Mouse (Mus musculus) B cell, adult 2 months (primary cell): ENCODE data around the gene Mmp27.

Experiments used
- DNase-seq, 2 experiments: peaks; one replicate each; pipeline ENCODE4 v3.0.0; 2022

Mmp27 gene

GRCm38 (mm10) chr9:7571162-7571561 is at the start of gene Mmp27:
TSS of gene Mmp27 (plus strand) at chr9:7571396.
- no peak for DNase-seq

DNA sequence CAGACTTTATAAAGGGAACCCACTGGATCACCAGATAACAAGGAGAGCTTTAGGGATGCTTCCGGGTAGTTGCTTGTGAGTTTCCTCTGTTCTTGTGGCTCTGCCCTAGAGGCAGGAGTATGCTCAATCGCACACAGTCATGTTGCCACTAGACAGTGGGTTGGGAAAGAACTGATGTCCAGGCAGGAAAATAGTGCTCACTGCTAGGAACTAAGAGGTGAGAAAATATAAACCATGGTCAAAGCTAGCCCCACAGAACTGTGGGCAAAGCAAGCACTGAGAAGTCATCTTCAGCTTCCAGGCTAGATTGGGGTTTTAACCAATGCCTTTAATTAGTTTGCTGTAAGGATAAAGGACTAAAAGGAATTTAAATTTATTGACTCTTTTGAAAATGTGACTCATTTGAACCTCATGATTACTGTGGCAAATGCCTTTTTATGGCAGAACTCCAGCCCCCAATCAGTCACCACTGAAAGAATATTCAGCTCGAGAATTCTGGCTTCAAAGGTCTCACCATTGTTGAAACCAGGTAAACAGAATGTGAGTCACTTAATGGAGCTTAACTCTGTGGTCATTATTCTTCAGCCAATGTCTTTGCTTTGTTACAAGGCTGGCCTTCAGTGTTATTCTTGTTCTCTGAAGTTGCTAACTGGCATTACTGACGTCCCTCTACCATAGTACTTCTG is 44.8 kb upstream of the Mmp27 start:
- no peak for DNase-seq

DNA sequence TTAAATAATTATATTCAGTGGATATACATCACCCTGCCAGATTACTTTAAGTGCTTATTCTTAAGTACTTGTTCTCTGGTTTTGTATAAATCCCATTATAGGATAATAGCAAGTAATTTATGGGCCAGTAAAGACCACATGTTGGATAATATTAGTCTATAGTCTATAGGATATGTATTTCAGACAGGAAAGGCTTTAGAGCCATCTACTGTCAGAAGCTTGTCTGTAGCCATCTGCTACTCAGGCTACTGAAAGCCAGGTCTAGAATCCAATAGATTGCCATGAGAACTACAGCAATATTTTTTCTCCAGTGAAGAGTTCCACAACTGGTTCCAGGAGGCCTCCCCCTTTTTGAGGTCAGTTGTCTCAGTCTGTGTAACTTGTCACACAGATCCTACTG is 28.4 kb upstream of the Mmp27 start:
- DNase-seq, result no peak

DNA sequence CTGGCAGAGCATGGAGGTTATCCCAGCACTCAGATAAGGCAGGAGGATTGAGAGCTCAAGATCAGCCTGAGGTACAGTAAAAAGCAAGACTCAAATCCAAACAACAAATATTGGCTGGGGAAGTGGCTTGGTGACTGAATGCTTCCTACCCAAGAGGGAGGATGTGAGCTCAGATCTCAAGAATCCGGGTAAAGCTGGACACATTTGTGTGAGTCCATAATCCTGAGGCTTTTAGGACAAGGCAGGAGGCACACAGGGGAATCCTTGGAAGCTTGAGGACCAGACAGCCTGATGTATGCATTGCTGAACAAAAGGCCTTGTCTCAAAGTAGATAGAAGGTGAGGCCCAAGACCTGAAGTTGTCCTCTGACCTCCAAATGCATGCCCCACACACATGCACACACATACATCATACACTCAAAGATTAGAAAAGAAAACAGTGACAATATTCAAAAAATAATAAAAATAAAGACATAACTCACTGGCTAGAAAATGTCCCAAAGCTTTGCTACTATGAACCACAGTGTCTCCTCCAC is 26.2 kb upstream of the Mmp27 start:
- DNase-seq, result no peak

DNA sequence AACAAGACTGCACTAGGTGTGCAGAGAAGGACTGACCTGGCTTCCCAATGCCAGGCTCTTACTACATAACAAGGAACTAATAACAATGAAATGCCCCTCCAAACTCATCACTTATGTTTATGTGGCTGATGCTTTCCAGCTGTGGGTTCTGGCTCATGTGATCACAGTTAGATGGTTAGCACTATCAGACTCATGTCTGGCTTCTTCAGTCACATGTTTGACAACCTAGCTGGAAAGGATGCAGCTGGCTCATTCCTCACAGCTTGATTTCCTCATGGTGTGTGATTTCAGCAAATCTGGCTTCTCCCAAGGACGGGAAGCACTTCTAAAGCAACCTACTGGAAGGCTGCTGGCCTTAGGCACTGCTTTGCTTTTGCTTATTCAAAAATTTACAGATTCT is 25.7 kb upstream of the Mmp27 start:
- DNase-seq, result no peak

- no peak for DNase-seq
These were observed 25.3 kb upstream of the Mmp27 start for GRCm38 (mm10) chr9:7545920-7546319.

- DNase-seq, result no peak
These were observed 19.3 kb upstream of the Mmp27 start for GRCm38 (mm10) chr9:7551943-7552342.

- no peak for DNase-seq
These were observed 17.7 kb upstream of the Mmp27 start for GRCm38 (mm10) chr9:7553536-7553935.

- peak; percentile 46 to 48 for DNase-seq
These were observed 16.8 kb upstream of the Mmp27 start for GRCm38 (mm10) chr9:7554382-7554781.

GRCm38 (mm10) chr9:7558221-7559017 is 12.8 kb upstream of the Mmp27 start, which contains the start of gene Mmp8:
TSS of gene Mmp8 (plus strand) at chr9:7558456.
- DNase-seq, result no peak

DNA sequence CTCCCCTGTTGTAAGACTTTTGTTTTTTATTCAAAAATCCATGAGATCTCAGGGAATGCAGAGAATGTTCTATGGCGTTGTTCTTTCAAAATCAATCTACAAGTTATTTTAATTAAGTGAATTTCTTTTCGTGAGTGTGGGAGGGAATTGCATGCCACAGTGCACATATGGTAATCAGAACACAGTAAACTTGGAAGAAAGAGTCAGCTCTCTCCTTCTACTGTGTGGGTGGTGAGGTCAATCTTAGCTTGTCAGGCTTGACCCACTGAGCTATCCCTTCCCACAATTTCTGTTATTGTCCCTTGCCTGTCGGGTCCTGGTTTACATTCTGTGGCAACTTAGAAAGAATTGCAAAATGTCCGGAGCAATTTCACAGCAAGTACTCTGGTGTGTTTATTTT is 11.2 kb upstream of the Mmp27 start:
- DNase-seq, result no peak

GRCm38 (mm10) chr9:7567376-7567775 is 3.8 kb upstream of the Mmp27 start:
- DNase-seq, result peak; percentile 7 to 11

DNA sequence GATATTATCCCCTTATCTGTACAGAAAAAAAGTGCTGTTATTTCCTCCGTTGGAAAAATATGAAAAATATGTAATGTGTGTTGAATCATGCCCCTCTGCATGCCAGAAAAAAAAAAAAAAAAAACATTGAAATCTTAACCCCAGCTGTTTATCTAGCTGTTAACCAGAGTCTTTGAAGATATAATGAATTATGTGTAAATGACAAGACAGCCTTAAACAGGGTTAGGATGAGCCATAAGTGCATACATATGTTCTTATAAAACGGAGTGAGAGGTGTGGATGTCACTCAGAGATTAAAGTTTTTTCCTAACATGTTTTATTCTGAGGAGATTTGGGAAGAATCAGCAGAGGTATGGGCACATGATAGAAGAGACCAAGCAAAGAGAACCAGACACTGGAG is 3.3 kb upstream of the Mmp27 start:
- no peak for DNase-seq

GRCm38 (mm10) chr9:7570485-7570884 is 711 bp upstream of the Mmp27 start:
- no peak for DNase-seq

DNA sequence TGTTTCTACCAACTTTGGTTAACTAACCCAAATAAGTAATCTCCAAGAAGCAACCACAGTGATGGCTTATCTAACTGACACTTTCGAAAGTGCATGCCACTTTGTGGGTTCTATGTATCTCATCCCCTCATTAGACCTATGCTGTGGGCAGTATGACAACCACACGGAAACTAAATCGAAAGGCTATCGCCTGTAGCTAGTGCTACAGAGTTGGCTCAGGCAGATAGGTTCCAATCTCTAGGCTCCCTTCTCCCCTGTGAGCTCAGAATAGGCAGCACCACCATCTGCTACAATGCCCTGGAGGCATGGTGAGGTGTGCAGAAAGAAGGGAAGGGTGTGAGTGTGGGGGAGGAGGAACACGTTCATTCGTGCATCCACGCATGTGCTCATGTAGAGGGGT is 992 bp downstream of the Mmp27 start:
- DNase-seq, result peak; percentile 14 to 22

GRCm38 (mm10) chr9:7572663-7573308 is 1.6 kb downstream of the Mmp27 start:
- DNase-seq, result no peak

GRCm38 (mm10) chr9:7575526-7575925 is 4.3 kb downstream of the Mmp27 start:
- no peak for DNase-seq

GRCm38 (mm10) chr9:7577371-7577770 is 6.2 kb downstream of the Mmp27 start:
- no peak for DNase-seq

DNA sequence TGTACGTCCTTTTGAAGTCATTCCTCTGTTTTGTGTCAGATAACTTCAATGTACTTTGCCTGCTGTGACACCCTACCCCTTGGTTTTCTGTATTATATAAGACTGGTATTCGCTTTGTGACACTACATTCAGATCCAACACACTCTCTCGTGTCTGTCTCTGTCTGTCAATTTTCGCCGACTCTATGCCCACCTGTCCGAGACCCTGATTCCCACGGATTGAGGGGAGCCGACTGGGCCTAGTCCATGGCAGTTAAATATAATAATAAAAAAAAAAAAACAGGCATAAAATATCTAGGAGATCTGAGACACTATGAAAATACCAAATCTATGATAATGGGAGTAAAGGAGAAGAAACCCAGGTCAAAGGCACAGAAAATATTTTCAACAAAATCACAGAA is 18.9 kb downstream of the Mmp27 start:
- DNase-seq, result no peak

DNA sequence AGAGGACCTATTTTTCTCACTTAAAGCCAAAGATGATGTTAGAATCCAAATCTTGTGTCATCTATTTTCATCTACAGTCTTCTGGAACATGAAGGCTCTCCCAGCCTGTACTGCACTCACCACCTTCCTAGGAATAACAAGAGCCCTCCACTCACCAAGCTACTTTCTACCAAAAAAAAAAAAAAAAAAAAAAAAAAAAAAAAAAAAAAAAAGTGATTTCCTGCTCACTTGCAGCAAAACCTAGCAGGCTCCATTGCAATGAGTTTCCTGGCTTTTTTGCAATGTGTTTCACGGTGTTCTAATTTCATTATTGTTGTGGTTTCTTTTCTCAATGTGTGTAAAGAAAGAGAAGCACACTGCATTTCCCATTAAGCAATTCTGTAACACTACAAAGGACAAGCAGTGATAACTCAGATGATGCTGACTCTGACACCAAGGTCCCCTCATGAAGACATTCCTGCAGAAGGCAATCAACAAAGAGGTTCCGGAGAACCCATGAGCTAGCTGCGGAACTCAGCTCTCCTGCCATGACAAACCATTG is 22.1 kb downstream of the Mmp27 start:
- no peak for DNase-seq

DNA sequence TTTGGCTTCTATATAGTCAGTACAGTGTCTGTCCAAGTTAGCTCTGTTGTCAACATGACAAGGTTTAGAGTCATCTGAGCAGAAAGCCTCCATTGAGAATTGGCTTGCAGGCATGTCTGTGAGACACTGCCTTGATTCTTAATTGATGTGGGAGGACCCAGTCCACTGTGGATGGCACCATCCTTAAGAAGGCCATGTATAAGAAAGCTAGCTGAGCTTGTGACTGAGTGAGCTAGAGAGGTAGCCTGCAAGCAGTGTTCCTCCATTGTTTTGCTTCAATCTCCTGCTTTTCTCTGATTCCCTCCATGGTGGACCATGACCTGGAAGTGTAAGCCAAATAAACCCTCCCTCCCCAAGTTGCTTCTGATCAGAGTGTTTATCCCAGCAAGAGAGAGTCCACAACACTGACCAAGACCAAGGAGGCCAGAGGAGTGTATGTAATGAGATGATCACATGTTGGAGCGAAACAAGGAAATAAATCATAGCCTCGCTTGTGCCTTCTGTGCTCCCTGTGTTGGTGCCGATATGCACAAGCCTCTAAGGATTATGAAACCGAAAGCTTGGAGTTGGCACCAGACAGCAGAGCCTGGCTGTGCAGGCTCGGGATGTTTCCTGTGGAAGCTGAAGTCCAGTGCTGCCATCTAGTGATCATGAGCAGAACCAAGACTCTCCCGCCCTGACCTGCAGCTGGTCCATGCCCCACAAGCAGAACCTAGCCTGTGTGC is 23.8 kb downstream of the Mmp27 start:
- DNase-seq, result peak; percentile 63 to 65

- peak; percentile 81 to 83 for DNase-seq
These were observed 32.0 kb downstream of the Mmp27 start for GRCm38 (mm10) chr9:7602982-7603742.
